Mouse (Mus musculus) cerebellum, adult 9-11 months (tissue): Measurements from ENCODE around the gene Grm3.

Experiments used
- DNase-seq: peaks from one replicate; pipeline ENCODE4 v3.0.0; 2022

Grm3 gene

DNA sequence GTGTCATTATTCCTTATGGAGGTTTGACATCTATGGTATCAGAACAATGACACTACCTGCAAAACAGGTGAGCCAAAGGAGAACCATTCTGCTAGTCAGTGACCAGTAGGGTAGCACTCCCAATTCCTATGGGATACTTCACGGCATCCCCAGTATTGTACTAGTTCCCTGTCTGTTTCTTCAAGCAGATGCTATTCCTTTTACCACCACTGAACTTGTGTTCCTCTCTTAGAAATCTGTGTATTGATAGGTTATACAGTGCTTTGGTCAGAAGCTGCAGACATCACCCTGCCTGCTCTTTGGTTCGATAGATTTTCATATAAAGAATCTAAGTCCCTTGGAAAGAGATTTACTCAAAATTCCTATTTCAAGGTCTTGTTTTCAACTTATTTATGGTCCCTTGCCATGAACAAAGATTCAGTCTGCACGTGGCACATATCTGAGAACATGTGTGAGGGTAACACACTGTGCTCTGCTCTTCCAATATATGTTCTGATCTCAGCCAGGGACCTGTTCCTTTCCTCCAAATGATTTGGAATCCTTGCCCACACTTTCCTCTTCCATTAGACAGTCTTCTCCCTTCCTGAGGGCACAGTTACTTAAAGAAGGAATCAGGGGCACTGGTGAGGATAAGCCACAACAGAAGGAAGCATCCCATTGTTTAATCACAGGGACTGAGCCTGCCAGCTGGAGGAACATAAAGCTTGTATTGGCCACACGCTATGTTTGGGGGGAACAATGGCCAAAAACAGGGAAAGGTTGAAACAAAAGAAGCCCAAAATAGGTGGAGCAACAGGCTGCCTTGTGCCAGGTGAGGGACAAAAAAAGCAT lies 102.5 kb downstream of the Grm3 start:
- no peak for DNase-seq

DNA sequence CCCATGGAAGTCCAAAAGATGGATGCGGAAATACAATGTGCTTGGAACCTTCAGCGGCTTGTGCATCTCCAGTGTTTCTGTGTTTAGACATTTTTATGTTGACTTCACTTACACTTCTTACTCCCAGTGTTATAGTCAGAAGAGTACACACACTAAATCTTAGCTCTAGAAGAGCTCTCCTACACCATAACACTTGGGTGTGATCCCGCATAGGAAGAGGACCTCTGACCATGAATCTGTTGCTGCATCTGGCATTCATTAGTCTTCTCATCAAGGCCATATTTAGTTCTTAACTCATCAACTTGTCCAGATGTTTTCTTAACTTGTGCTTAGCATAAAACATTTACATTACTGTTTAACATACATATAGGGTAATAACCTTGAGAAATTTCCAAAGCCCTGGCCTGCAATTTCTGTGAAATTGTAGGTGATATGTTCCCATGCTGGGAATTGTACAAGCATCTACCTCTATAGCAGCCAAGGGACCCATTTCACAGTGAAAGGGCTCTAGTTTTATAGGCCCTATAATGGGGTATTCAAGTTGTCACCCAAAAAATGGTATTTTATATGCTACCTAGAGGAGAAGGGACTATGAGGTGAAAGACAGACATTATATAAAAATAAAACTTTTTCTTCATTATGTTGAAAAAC lies 103.4 kb downstream of the Grm3 start:
- no peak for DNase-seq

DNA sequence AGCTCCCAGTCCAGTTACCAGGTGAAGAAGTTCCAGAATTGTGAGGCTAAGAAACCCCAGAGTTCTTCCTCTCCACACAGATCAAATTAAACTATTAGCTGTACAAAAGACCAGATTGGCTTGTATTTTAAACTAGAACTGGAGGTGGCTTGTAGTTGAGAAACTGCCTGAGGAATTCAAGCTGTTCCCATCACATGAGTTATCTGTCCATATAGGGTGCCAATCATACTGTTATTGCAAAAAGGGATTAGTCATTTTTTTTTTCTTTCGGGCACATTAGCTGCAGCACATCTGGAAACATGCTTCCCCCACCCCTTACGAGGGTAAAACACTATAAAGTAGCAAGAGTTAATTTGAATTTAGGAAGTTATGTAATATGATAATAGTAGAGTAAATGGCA lies 145.9 kb downstream of the Grm3 start:
- DNase-seq: no peak

DNA sequence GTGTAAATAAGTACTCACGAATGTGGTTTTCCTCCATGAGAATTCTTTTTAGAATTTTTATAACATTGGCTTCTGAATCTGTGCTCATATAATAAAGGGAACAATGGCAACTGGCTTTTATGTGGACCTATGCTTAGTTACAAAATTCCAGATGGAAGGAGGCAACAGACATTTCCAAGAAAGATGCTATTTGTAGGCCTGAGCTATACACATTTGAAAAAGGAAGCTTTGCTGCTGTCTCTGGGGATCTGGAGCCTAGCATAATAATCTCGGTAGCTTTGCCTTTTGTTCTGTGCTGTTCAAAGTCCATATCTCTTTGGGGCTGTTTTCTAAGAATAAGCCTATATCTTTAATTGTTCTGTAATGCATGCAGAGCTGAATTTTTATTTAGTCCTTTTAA lies 146.4 kb downstream of the Grm3 start:
- no peak for DNase-seq

DNA sequence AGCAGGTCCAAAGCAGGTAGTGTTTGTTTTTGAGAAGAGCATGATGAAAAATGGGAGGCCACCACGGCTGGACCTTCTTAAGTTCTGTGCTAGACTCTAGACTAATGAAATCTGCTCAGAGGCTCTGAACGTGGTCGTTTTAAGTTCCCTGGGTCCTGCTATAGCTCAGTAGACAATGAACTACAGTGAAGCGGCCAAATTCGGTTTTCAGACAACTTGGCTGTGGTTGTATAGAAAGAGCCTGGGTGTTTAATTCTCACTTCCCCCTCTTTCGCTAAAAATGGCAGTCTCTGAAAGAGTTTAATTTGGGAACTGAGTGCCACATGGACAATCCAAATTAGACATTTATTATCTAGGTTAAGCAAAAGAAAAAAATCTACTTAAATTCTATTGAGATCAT lies 154.0 kb downstream of the Grm3 start:
- no peak for DNase-seq

DNA sequence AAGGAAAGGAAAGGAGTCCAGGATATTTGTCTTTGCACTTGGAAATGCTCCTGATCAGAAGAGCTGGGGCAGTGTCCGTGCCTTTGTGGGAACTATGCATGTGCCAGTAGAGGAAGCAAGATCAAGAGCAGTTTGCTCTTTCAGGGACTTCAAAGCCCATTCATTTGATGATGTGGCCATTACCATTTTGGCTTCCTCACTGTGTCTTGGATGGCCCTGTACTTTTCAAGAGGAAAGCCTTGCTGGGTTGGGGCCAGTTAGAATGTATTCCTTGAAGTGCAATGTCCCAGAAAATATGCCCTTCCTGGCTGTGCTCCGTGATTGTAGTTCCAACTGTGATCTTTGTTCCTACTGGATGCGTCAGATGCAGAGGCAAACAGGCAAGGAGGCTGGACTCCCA lies 167.3 kb downstream of the Grm3 start:
- DNase-seq: no peak

DNA sequence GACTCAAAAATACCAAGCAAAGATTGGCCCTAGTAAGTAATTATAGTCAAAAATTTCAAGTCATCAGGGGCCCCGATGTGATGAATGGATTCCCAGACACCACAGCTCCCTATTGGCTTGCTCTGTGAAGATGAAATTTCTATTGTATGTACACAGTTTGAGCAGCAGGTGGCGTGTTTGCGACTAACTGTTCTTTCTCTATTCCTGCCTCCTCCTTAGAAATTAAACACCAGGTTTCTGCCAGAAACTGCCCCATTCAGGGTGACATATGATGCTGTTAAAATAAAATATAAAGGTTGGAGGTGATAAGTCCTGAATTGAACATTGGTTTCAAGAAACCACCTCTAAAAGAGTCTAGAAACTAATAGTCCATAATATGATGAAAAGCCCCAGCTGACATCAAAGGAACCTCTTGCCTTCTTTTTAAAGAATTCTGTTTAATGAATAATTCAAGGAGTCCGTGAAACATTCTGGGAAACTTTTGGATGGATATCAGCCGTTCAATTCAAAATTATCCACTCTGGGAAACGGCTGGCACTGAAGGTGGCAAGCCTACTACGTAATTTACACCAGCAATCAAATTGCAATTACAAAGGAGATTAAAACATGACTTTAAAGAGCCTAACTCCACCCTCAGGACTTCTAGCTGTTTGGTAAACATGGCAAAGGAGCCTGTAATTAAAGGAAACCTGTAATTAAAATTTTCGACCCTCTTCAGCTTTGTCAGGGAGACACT lies 184.0 kb downstream of the Grm3 start:
- no peak for DNase-seq

DNA sequence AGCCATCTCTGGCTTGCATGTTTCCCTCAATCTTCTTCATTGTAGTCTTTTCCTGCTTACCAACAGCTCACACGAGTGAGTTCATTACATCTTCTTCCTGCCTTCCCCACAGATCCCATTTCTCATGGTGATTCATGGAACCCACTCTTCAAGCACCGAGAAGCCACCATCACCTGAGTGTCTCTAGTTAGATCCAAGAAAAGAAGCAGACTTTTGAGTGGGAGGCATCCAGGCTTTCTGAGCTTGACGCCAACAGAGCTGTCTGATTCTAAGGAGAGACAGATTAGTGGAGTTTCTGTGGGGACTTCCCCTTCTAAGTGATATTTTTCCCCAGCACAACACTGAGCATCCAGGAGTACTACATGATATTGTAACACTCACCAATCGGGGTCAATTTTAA lies 199.5 kb downstream of the Grm3 start:
- DNase-seq: no peak

DNA sequence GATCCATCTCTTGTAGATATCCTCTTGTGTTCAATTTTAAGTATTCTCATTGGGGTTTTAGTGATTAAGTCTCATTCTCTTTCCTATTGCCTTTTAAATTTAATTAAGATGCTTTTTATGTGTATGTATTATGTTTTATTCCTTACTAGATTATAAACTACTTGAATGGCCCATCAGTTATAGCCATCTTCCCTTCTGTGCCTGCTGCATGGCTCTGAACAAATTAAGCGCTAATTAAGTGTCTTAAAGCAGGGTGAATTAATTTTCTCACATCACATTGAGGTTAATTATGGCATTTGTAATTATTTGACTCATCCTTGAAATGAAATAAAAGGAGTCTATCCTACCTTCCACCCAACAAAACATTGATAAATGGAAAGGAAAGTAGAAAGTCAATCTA lies 213.9 kb downstream of the Grm3 start:
- no peak for DNase-seq

DNA sequence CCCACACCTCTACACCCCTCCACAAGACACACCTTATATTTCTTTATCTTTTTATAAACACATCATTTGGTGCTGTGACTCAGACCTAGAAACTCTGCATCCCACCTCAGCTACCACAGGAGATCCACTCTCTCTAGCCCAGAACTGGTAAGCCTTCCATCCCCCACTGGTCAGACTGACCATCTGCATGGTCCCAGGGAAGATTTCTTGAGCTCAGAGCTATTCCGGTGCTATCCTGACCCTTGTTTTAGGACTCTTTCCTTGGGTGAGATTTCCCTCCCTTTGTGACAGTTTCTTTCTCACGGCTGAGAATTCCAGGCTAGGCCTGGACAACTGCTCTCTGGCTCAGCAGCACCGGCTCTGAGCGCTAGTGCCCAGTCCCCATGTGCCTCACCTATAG lies 227.7 kb downstream of the Grm3 start:
- DNase-seq: no peak

DNA sequence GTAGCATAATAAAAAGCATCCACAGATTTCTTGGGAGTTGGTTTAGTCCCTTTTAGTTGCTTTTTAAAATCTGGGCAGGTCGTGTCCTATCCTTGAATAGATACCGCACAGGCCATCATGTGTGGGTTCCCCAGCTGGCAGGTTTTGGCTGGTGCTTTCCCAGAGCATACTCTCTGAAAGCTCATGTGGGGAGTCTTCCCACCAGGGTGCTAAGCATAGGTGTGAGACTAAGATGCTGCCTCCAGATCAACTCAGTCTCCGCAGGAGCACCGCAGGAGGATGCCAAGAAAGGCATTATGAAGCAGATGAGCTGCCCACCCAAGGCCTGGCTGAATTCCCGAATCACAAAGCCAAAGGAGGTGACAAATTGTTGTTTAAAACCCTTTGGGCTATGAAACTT lies 229.5 kb downstream of the Grm3 start:
- peak; percentile 46 for DNase-seq

DNA sequence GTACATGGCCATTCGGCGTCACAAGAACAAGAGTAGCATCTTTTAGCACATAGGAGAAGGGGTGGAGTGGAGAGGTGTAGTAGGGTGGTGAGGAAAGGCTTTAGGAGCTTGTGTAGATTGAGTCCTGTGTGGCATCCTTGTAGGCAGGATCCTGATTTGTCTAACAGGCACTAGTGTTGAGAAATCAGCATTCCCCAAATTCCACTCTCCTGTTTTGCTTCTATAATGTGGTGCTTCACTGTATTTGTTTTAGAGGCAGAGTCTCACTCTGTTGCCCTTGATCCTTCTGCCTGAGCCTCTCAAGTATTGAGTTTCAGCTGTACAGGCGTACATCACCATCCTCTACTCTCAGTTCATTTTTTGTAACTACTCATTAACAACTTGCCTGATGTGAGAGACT lies 247.4 kb downstream of the Grm3 start:
- DNase-seq: no peak

DNA sequence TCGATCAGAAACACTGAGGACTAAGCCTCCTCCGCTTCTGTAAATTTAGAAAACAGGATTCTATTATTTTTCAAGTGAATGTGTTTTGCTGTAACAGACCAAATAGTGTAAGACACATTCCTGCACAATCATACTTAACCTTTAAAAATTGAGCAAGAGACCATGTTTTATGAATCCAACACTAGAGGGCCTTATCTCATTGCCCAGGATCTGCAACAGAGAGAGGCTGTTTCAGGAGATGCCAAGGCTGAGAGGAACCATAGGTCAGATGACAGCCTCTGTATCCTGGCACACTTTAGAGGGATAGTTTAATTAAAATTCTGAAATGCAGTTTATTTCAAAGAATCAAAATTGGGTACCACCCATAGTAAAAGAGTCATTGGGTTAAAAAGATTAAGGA lies 271.7 kb downstream of the Grm3 start:
- no peak for DNase-seq

DNA sequence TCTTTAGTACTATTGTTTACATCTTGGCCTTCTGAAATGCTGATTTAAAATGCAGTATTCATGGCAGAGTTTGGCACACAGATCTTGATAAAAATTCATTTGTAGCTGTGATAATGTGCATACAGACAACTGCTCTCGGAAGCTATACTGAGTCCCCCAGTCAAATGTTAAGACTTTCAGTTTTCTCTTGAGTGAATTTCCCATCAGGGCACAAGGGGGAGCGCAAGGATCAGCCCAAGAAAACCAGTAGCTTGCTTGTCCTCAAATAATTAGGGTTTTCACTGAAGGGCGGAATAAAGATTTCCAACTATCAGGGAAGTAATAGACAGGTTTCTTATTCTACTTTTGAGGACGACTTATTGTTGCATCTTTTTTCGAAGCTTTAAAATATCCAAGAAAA lies 275.4 kb downstream of the Grm3 start:
- peak; percentile 62 for DNase-seq

DNA sequence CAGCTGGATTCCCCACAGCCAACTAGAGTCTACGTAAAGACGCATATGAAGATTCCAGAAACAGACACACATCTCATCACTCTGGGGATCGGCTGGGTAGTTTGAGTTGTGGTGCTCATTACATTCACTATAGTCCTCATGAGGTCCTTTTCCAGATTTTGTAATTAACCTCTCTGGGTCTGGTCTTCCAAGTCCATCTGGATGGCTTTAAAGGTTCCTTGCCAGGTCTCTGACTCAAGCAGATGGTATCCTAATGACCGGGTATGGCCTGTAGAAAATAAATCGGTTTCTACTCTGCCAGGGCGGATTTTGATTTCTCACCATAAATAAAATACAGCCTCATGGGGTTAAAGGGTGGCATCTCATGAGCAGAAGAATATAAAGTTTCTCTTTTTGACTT lies 276.0 kb downstream of the Grm3 start:
- peak; percentile 80 for DNase-seq

DNA sequence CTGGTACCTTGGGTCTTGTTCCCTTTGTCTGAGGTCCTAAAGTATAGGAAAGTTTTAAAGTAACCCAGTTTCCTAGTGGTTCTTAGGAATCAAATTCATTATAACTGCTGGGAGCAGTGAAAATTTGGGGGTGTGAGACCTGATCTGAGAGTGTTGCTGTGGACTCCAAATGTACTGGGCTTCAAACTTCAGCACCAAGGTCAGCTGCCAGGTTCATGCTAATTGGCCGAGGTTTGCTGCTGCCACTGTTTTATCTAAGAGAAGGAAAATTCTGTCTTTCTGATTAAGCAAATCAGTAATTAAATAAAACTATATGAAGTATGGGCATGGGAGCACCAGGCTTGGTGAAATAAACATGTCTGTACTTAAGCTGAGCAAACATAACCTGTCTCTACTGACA lies 278.8 kb downstream of the Grm3 start:
- no peak for DNase-seq
